Mouse (Mus musculus) layer of hippocampus, adult 8-10 months (tissue): ENCODE measurements around the gene 4833420G17Rik. TPM values are rescaled to one million over a fixed set of nuclear protein-coding genes. Genes with fewer than 3 reads are reported as not detected.

Experiments
- total RNA-seq, 4 experiments: library from RNA; stranded (reverse); gene quantifications; 2 replicates each; pipeline ENCODE4 v1.2.4; 2022

The 4833420G17Rik gene
- total RNA-seq, 4 experiments from 2014 or later, result 20.2 to 28.5 (median 27.5) TPM

Other genes with a start within 250 kb of the 4833420G17Rik start
- gene Paip1, start 34.2 kb upstream of the 4833420G17Rik start, total RNA-seq, result 100 to 1,000 TPM in 3 of 4 experiments, 10 to 100 TPM in 1; 99.3 to 111 (median 105) TPM
- 10 to 100 TPM; 24.0 to 39.4 (median 27.1) TPM for gene Tmem267, start 25.3 kb downstream of the 4833420G17Rik start, total RNA-seq
- 1 to 10 TPM; 1.9 to 3.7 (median 2.2) TPM for gene 3110070M22Rik, start 25.6 kb downstream of the 4833420G17Rik start, total RNA-seq
- gene Ccl28, start 161.1 kb downstream of the 4833420G17Rik start, total RNA-seq, result 1 to 10 TPM; 1.3 to 2.2 (median 1.7) TPM
- gene Hmgcs1, start 227.6 kb downstream of the 4833420G17Rik start, total RNA-seq, result 100 to 1,000 TPM; 196 to 290 (median 240) TPM